Mouse (Mus musculus): ENCODE measurements around the gene Thbs4.
"Not testable (repeated sequence)": the region's sequence is repeated elsewhere in the genome, so short reads cannot be mapped to it uniquely, and the experiment has no call there.

Thbs4 gene

DNA sequence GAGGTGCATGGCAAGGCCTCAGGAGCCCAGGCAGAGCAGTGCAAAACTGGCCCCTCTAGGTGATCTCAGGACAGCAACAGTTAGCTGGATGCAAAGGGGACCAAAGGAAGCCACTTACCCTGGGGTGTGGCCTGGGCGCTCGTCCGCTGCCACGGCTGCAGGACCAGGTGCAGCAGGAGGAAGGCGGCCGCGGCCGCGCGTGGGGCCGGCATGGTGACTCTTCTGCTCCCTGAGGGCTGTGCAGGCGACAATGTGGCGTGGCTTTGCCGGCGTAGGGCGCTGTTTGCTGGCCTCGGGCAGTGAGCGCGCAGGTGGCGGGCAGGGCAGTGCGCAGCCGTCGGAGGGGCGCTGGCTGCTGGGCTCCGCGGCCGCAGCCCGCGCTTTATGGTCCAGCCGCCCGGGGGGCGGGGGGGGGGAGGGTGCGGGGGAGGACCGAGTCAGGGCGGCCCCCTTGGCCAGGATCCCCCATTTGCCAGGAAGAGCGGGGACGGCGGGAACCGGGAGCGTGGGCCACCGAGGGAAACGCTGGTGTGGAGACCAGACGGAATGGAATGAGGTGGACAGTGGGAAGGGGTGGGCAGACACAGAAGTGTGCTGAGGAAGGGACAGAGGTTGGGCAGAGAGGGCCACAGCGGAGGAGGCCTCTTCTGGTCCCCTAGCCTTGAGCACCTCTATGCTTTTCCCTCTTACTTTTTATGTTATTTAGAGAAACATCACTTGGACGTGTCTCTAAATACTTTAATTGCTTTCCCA lies at the start of gene Thbs4:
Thbs4 (minus strand) TSS at position 357 of the 753 bp plus-strand sequence.
- no peak for DNase-seq

DNA sequence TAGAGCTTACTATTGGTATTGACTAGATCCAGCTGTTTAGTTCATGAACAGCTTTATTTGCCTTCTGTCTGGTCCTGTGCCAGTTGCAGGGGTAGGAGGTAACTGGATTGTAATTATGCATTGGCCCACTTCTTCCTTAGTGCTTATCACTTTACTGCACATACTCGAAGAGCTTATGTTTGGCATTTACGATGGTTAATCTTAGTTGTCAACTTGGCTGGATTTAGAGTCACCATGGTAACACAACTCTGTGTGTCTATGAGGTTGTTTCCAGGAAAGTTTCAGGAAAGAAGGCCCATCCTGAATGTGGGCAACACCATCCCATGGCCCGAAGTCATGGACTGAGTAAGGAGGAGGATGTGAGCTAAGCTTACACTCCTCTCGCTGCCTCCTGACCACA lies 38.5 kb upstream of the Thbs4 start:
- DNase-seq: no peak

DNA sequence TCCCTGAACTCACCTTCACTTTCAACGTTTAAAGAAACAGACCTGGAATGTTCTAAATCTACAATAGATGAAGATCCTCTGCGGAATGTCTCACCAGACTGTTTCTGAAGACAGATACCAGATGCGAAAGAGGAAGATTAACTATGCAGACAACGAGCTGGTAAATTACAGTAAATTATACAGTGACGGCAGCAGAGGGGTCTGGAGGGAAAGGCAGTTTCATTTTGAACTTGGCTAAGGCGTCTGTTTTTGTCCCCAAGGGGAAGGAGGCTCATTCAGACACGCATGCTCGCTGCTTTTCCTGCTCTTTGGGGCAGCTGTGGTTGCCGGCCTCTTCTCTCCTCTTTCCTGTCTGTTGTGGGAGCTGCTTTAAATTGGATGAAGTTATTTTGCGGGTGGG lies 34.2 kb upstream of the Thbs4 start:
- DNase-seq: no peak

DNA sequence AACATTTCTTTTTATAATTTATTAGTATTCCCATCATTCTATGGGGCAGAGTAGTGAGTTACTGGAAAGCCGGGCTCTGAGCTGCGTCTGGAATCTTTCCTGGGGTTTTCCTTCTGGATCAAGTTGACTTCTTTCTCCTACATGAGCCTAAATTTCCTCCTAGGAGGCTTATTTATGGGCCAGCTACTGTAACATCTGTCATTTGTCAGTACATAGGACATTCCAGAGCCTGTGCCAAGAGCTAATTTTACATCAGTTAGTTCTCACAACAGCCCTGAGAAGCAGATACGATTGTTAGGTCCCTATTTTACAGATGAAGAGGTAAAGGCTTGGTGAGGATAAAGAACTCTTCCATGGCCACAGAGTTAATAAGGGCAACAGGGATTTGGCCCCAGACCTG lies 22.7 kb upstream of the Thbs4 start:
- DNase-seq: no peak

DNA sequence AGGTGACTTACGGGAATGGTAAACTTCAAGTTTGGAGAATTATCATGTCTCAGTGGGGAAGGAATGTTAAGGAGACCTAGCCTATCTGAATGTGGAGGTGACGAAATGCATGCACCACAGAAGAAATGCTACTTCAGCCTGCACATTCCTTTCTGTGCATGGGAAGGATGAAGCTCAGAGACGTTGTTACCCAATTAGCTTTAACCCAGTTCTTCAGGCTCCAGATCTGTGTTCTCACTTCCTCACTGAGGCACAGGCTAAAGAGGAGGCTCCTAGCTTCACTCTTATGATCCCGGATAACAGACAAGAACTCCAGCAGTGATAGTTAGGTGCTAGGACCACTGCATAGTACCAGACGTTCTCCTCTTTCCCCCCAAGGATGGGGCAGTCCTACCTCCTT lies 21.7 kb upstream of the Thbs4 start:
- DNase-seq: no peak

DNA sequence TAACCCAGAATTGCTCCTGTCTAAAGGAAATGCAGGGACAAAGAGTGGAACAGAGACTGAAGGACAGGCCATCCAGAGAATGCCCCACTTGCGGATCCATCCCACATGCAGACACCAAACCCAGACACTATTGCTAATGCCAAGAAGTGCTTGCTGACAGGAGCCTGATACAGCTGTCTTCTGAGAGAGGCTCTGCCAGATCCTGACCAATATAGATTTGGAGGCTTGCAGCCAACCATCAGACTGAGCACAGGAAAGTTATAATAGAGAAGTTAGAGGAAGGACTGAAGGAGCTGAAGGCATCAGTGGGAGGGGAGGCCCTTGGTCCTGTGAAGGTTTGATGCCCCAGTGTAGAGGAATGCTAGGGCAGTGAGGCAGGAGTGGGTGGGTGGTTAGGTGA lies 16.0 kb upstream of the Thbs4 start:
- DNase-seq: not testable (repeated sequence)

DNA sequence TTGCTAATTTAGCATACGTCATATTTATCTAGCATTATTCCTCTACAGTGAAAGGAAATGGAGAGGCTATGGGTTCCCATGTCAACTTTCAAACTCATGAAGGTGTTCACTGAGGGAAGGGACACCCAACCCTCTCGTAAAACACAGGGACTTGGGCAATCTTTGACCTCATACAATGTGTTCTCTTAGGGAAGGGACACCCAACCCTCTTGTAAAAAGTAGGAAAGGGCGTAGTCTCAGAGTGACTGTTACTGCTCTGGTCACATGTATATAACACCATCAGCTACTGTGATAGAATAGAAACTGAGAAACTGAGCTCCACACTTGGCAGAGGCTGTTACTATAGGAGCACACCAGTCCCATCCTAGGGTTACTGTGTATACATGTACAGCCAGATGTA lies 13.2 kb upstream of the Thbs4 start:
- no peak for DNase-seq

DNA sequence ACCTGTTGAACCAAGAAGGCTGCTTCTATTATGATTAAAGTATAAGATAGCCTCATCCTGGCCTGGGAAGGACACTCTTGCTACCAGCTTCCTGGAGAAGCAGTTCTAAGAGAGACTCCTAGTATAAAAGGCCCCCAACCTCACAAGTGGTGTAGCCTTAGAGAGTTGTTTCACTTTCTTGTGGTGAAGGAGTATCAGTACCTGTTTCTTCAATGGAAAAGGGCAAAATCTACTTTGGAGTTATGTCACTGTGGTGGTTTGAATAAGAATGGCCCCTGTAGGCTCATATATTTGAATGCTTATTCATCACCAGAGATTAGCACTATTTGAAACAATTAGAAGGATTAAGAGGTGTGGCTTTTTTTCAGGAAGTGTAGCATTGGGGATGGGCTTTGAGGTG lies 12.2 kb upstream of the Thbs4 start:
- no peak for DNase-seq

DNA sequence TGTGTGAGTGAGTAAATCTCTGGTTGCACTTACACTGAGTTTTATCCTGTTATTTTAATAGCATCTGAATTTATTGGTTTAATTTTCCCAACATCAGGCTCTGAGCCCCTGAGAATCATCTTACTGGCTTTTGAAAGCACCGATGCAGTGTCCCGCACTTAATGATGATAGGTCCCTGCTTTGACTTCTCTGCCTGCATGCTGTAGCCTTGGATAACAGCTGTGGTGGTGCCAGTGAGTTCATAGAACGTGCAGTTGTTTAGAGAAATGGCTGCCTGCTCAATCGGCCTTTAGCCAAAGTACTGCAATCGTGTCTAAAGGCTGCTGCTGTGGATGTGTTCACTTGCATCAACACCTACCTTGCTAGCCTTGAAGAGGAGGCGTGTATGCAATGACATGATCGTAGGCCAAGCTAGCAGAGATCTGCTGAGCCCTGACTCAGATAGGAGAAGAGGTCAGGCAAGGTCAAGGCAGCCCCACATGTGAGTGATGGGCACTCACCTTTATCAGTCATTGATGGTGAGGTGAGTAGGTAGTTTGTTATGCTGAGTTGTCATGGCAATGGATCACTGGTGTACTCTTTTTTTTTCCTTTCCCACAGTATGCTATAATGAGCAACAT lies 4.8 kb upstream of the Thbs4 start:
- DNase-seq: no peak

DNA sequence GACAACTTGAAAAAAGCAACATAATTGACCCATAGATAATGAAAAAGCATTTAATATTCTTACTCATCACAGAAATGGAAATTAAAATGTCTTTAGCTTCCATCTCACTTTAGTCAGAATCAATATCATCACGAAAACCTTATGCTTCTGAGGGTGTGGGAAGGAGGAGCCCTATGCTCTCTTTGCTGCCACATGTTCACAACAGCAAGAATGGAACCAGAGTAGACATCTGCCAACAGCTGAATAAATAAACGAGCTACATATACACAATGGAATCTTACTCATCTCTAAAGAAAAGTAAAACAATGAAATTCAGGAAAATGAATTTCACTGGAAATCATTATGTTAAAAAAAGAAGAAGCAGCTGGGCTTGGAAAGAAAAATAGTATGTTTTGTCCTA lies 4.2 kb upstream of the Thbs4 start:
- no peak for DNase-seq

DNA sequence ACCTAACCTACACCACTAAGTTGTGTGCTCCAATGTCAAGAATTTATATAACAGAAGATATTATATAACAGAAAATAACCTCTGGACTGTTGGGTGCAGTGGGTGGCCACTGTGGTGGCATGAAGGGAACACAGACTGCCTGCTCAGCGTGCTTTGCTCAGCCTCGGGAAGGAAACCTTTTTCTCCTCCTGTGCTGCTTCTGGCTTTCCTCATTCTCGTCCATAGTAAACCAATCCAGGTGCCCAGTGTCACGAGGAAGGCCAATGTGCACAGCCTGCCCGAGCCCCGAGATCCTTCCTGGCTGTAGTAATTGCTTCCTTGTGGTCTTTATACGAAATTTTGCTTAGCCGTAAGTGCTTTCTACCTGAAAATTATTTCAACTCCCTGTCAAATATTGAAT lies 982 bp downstream of the Thbs4 start:
- DNase-seq: no peak

DNA sequence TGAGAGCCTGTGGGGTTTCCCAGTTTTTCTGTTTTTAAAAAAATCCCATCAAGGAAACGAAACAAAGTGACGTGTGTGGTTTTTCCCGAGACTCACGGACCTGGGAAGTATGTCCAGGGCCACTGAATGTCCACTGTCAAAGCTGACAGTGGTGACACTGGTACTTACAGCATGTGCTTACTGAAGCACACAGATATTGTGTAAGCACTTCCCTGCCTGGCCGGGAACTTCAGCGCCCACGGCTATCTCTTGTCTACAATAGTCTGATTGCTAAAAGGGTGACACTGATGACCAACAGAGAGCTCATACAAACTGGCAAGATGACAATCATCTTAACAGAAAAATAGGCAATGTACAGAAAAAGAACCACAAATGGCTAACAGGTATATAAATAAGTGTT lies 3.1 kb downstream of the Thbs4 start:
- DNase-seq: no peak

DNA sequence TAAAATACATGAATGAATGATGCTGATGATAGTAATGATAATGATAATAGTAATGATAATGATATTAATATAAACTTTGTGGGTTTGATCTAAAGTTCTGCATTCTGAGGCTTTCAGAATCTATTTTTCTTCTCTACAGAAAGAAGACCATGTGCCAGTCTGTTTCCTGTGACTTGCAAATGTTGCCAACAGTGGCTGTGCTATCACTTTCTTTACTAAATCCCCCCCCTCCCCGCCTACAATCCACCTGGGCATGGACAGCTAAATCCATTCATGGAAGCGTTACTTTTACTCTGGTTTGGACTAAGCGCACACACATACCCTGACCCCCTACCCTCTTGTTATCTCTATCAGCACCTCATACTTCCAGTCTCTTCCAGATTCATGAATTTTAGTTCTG lies 10.3 kb downstream of the Thbs4 start:
- DNase-seq: no peak

DNA sequence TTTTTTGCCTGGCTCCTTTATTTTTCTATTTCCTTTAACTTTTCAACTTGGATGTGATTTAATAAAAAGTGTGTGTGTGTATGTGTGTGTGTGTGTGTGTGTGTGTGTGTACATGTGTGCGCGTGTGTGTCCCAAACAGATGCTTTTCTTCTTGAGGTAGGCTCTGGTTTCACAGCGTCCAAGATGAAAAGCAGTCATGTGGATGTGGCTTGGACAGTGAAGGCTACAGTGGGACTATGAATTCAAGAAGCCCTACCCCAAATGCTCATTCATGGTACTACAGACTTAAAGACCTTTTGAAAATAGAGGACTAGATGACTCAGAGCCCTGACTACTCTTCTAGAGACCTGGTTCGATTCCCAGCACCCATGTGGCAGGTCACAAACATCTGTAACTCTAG lies 11.1 kb downstream of the Thbs4 start:
- DNase-seq: no peak

DNA sequence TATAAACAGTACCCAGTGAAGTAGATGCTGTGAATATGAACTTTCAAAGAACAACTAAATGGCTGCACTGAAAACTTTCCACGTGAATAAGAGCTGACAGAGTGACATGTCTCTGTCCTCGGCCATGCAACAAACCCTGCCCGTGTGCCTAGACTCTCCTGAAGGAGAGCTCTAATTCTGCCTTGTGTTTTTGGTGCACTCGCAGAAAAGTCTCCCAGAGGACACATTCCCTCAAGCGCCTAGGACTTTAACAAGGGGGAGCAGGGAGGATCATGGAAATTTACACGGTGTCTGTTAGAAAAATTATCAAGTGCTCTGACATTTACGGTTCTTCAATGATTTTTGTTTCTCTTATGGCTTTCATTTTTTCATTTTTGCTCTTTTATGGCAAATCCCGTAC lies 13.7 kb downstream of the Thbs4 start:
- DNase-seq: no peak

DNA sequence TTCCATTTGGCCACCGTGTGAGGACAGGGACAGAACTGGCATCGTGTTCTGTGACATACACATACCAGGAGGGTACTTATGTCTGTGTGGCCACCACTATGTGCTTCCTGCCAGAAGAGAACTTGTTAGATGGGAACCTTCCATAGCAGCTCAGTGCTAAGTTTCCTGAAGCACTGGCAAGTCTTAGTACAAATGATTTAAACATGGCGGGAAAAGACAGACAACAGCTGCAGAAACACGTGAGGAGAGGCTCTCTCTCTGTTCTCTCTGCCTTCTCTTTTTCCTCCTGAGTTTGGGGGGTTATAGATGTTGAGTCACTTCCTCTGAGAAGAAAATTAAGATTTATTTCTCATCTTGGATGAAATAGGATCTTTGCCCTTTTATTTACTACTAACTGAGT lies 14.5 kb downstream of the Thbs4 start:
- DNase-seq: no peak

DNA sequence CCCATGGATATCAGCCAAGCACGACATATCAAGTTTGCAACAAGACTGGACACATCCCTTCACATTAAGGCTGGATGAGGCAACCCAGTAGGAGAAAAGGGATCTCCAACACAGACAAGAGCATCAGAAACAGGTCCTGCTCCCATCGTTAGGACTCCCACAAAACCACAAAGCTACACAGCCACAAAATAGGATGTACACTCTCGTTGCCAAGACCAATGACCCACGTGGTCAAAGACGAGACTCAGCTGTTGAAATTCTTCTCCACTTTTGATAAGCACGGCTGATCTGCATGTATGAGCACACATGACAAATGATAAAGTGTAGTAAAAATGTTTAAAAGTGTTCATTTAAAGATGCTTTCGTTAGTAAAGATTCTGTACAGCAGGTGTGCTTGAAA lies 16.0 kb downstream of the Thbs4 start:
- no peak for DNase-seq

DNA sequence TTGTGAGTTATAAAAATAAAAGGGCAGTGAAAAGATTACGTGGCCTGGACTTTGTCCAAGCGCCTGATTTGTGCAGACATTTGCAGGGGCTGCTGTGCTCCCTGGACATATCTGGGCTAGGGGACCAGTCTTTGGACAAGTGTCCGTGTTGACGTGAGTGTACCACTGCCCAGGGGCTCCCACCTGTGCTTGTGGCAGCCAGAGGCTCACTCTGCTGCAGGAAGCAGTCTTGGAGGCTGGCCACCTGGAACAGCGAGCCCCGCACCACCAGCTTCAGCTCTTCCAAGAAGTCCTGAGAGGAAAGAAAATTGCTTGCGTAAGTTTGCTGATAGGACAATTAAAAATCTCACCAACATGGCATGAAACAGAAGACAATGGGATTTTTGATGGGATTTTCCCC lies 18.7 kb downstream of the Thbs4 start:
- no peak for DNase-seq

DNA sequence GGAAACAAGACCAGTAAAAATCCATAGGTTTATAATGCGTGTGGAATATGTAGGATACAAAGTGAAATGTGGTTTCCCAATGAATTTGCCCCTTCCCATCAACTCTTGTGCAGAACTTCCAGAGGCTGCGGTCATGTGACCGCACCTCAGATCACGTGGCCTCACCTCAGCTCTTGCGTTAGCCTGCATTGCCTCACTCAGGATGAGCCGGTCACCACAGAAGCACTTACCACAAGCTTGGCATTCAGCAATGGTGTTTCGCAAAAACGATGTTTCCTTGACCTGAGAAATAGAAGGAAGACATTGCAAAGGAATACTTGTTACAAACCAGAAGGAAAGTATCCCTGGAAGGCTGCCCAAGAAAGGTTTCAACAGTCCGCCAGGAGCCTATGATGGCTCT lies 19.7 kb downstream of the Thbs4 start:
- no peak for DNase-seq

DNA sequence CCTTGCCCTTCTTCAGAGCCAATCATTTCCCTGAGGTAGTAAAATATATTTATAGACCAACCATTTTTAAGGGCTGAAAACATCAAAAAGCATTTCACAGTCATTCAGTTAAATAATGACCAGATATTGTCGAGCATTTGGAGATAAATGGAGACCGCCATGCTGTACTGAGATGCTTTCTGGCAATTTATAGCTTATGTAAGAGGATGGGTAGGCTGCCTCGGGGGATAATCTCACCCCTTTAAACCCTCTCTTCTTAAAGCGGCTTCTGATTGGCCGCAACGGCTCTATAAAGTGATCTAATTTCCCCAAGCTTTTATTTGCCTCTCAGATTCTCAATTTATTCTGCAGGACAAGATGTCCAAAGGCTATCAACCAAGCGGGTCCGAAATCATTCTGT lies 22.1 kb downstream of the Thbs4 start:
- DNase-seq: no peak

DNA sequence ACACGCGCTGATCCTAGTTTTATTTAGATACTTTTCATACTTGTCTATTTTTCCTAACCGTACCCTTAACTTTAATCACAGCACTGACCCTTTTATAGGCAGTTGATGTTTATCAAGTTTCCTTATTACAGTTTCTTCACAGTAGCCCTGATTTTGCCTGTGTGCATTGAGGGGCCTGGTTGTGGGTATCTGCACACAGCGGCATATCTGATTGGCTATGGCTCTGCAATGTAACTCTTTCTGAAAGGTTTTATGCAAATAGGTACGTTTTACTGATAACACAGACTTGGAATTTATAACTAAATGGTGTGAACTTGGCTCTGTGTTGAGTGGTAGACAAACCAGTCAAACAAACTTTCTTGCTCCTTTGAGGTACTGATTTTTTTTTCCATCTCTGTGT lies 23.1 kb downstream of the Thbs4 start:
- DNase-seq: no peak

DNA sequence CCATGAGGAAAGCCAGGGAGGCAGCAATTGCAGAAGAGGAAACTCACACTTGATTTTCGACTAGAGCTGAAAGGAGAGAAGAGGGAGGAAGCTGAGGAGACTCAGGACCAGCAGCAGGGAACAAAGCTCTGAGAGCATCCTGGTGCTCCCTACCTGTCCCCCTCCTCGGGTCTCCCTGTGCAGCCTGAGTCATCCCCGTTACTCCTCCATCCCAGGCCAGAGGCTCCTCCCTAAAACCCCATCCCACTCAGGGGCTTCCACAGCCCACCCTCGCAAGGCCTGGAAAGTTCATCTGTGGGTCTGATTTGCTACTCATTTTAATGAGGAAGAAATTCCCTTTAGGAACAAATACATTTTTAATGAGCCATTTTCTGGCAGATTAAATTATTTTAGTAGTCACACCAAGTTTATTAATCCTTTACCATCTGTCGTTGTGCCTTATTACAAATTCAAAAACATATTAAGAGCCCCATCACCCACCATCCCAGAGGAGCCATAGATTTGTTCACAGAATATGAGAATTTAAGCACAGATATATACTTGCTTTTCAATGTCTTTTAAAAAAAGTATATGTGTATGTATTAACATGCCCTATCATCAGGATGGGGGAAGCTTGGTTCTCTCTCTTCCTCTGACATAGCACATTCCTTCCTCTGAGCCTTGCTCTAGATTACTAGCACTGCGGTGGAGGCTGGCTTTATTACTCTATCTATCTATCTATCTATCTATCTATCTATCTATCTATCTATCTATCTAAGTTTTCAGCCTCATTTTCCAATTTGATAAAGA lies 29.0 kb downstream of the Thbs4 start:
- no peak for DNase-seq

DNA sequence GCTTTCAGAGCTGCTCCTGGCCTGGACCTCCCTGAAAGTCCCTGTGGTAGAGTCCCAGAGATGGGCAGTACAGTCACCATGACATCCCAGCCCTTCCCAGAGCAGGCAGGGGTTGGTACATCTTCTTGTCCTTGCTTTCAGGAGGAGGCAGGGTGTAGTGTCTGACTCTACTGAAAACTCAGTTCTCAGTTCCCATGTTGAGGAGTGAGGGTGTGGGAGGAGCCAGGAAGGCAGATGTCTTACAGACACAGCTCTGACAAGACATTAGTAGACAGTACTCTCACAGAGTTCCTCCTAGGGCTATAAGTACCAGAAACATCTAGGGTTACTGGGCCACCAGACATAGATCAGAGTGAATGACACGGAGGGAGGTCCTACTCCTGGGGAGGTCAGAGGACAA lies 32.3 kb downstream of the Thbs4 start:
- no peak for DNase-seq

DNA sequence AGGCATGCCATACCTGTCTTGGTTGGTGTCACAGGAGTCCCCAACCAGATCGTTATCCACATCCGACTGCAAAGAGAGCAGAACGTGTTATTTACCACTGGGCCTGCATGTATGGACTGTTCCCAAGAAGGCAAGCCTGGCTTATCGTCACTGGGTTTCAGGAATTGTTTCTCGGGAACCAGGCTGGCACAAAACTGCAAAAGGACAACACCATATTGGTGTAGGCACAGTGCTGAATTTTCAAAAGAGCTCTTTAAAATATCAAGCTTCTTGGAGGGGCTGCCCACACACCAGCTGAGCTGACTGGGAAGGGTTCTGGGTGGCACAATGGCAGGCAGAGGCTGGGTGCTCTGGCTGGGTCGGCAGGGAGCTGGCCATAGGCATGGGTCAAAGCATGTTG lies 34.1 kb downstream of the Thbs4 start:
- DNase-seq: no peak
